Mouse (Mus musculus) layer of hippocampus, adult 9-11 months (tissue): ENCODE results near the gene Ppox.

ENCODE experiments used
- DNase-seq: peaks from one replicate; pipeline ENCODE4 v3.0.0; 2022

Gene Ppox

GRCm38 (mm10) chr1:171285096-171285892, 4.3 kb upstream of the Ppox start:
- no peak for DNase-seq

- DNase-seq = no peak
These were observed 3.5 kb upstream of the Ppox start for GRCm38 (mm10) chr1:171284491-171284890.

DNA sequence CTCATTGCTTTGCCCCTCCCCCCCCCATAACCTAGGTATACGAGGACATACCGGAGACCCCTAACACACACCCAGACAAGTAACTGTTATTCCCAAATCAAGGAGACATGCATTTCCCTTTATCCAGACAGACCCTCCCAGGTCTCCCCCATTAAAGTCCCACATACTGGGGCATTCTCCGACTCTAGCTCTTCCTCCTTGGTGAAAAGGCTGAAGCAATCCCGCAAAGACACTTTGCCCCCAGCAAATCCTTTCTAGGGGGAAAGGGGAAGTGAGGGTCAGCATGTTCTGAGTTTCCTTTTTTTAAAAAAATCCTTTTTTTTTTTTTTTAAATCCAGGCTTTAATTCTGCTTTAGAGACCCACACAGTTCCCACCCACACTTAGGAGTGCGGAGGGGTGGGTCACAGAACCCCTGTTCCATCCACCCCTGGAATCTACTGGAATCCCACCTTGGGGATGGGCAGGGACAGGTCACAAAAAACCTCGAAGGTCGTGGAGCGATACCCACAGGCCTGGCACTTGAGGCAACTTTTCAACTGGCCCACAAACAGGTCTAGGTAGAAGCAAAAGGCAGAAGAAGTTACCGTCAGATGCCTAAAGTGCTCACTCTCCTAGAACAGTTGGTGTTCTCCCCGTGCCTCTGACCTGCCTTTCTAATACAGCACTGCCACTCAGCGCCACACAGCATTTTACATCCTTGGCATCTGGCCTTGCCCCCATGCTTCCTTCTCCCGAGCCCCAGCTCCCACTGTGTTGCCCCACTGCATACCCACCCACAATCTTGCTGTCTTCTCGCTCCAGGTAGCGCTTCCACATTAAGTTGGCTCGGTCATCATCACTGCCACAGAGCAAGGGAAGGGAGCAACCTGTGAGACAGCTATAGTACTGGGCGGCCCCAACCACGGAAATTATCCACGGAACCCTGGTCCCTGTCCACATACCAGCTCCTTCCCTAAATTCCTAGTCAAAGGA, 2.5 kb upstream of the Ppox start:
- DNase-seq = no peak

DNA sequence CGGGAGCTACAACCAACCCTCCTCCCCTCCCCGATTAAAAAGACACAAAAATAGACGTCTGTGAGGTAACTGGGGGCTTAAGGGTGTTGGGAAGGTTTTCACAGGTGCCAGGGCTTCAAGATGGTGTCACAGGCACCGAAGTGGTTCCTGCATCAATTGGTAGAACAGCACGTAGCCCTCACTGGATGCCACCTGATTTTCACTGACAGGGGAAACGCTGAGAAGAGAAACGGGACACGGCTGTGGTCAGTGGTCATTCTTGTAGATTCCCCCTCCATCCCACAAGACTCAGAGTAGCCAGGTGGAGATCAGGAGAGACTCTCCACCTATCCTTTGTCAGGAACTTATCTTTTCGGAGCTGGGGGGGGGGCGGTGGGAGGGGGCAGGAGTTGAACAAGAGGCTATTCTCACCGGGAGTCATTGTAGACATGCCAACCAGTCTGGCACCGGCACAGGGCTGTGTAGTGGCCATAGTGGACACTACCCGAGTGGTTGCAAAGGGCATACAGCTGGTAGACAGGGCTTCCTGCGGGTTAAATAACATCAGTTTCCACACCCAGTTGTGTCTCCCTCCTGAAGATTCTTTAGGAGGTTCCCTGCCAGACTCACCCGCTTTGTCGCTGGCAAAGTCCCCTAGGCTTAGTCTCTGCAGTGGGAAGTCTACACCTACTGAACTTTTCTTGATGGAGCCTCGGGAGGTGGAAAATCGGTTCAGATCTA, 1.3 kb upstream of the Ppox start:
- DNase-seq = peak; percentile 25

DNA sequence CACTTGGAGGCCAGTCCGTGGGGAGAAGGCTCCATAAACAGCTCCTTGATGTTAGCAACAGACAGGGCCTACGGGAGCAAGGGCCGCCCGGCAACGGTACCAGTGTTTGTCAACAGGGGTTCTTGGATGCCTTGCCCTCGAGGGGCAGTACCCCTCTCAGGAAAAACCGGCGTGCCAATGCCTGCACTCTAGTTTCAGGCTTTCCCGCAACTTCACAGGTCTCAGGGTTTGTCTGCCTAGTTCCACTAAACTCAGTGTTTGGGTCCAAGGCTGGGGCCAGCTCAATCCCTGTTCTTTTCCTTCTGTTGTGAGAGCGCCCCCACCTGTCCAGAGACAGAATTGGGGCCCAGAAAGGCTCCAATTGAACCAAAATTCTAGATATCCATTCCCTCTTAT, 540 bp upstream of the Ppox start:
- DNase-seq = peak; percentile 66

GRCm38 (mm10) chr1:171280250-171280915, 603 bp downstream of the Ppox start:
- peak; percentile 5 for DNase-seq

- peak; percentile 1 for DNase-seq
These were observed 1.3 kb downstream of the Ppox start for GRCm38 (mm10) chr1:171279721-171280120.

- DNase-seq = peak; percentile 2
These were observed 1.8 kb downstream of the Ppox start for GRCm38 (mm10) chr1:171279012-171279705.

DNA sequence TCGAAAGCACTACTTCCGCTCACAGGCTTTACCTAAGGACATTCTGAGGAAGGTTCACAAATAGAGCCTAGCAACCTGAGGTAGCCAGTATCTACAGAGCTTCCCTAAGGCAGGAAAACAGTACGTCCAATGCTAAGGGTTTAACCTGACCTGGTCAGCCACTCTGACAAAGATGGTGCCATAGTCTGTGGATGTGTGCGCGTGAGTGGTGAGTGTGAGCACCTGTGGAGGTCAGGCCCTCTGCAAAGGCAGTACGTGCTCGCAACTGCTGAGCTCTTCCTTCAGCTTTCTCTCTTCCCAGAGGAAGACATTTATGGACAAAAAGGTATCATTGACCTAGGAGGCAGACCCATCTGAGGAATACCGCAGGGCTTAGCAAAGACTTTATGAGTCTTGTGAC, 2.5 kb downstream of the Ppox start:
- DNase-seq = no peak

- no peak for DNase-seq
These were observed 3.2 kb downstream of the Ppox start for GRCm38 (mm10) chr1:171277736-171278135.

DNA sequence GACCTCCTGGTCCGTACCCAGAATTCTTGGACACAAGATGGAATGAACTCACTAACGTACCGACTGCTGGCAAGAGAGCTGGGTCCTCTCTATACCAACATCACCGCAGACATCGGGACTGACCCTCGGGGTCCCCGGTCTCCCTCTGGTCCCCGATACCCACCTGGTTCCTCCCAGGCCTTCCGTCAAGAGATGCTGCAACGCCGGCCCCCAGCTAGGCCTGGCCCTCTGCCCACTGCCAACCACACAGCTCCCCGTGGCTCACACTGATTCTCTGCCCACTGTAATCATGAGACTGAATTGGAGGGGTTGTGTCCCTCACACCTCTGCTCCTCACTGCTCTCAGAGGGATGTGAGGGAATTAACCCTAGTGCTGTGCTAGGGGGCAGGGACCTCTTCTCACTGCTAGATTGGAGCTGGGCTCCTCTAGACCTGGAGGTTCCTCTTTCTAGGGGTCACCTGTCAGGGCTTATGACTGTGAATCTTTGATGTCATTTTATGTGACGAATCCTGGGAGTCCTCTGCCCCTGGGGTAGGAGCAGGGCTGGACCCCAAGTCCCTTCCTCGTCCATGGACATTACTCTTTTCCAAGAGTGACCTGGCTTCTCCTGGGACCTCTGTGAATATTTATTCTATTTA, 4.8 kb downstream of the Ppox start:
- no peak for DNase-seq

- no peak for DNase-seq
These were observed 5.7 kb downstream of the Ppox start for GRCm38 (mm10) chr1:171275144-171275734.

DNA sequence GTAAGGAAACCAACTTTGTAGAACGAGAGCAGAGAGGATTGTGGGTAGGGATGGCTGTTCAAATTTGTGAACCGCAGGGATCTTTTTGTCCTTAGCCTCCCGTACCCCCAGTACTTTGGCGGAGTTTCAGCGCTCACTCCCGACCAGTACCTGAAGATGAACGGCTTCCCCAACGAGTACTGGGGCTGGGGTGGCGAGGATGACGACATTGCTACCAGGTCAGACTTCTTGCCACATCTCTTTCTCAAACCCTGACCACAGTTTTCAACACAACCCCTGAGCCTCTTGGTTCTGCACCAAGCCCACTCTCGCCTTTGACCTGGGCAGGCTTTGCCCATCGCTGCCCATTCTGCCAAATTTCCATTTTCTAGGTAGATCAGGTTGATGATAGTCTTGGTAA, 6.8 kb downstream of the Ppox start:
- no peak for DNase-seq

DNA sequence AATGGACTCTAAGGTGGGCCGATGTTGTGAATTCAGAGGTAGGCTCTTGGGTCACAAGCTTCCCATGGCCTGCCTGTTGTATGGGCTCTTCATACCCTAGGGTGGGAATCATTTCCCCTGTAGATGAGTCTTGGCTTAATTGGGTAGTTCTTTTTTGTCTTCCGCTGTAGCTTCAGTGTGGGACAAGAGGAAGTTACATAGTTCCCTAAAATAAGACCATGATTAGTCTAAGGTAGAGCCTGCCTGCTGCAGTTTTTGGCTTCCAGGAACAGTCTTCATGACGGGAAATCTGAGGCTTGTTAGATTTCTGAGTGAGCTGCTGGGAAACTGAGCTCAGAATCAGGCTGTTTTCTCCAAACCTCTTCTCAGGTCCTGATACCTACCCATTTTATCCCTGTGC, 8.9 kb downstream of the Ppox start:
- DNase-seq = no peak

GRCm38 (mm10) chr1:171271622-171272021, 9.4 kb downstream of the Ppox start:
- DNase-seq = no peak

- DNase-seq = no peak
These were observed 9.8 kb downstream of the Ppox start for GRCm38 (mm10) chr1:171271196-171271595.

DNA sequence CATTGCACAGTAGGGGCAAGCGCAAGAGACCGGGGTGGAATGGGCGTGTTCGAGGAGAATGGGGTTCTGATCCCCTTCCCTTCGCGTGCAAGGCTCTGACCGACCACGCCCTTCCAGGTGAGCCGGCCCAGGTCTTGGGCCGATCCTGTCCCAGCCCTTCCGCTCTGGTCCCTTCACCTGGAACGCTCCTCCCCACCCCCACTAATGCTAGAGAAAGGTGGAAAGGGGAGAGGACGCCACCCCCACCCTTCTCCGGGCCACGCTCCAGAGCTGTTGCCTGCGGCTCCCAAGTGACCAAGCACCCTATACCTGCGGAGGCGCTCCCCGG, 10.4 kb downstream of the Ppox start:
- DNase-seq = no peak

DNA sequence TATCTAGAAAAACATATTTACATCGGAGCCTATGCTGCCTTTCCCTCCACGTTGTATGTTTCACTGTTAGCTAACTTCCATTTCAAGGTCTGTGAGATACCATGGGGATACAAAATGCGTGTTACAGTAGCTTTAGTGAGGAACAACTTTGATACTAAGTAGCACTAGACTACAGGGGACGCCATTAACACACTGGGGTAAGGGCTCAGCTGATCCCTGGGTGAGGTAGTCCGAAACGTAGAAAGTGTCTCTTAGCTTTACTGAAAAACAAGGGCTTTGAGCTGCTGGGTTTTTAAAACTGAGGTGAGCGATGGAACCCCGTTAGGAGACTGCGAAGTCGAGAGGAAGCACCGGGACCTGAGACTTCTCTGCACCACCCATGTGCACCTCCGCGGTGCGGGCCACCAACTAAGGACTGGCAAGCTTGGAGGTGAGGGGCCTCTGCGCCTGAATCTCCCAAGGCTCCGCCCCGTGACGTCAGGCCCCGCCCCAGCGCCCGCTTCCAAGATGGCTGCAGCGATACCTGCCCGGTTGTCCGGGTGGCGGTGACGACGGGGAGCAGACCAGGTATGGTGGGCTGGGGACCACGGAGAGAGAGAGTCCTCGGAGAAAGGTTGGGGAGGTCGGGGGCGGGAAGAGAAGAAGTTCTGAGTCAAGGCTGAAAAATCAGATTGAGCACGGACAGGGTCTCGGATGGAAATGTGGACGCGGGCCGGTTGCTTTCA, 11.0 kb downstream of the Ppox start, which contains the start of gene B4galt3:
B4galt3 (plus strand) TSS at position 481 of the 725 bp plus-strand sequence.
- peak; percentile 95 for DNase-seq

DNA sequence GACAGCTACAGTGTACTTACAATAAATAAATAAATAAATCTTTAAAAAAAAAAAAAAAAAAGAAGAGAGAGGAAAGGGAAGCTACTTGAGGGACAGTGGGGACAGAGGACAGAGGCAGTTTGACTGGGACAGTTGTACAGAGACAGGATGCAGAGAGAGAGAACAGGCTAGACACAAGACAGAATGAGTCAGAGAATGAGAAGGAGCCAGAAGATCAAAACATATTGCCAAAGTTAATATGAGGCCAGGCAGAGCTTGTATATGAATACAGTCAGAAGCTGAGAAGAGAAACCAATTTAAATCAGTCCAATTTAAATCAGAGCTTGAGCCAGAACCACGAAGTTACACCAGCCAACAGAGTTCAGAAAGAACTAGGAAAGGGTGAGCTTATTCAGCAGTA, 12.6 kb downstream of the Ppox start:
- DNase-seq = no peak

GRCm38 (mm10) chr1:171265971-171266744, 14.8 kb downstream of the Ppox start:
- DNase-seq = no peak
